Comparison of ENCODE assay signal across 8 mouse cellular contexts in the genomic region with DNA sequence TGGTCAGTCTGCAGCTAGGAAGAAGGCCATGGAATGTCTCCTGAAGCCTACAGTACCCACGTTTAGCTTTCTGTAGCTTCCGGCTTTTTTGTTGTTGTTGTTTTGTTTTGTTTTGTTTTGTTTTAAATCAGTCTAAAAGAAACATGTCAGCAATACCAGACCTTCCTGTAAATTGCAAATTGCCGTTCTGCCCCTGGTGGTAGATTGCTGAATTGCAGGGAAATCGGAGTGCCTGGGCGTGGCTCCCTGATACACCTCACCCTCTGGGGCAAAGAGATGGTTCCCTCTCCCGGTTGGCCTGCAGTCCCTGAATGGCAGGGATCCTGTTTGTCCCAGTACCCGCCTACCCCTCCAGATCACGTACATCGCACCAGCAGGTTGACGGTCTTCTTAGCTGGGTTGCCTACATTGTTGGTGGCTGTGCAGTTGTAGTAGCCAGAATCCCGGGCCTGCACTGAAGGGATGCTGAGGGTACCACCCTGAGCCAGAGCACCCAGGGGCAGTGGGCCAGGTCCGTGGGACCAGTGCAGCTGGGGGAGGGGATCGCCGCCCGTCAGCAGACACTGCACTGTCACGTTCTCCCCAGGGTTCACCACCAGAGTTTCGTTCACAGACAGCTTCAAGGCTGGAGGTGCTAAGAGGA.
DNase-seq lines count a peak whose midpoint lies in the region.

No protein-coding gene starts in this region.

- DNase-seq in B cell, adult 2 months = peak; percentile 83 to 85
- peak; percentile 61 for DNase-seq in MEL-GATA-1-ER (ENCODE audit: extremely low read depth, low read depth)
- DNase-seq in cerebellum, postnatal 10 days = peak; percentile 90 to 96
- DNase-seq in gastrocnemius, postnatal 36 days = peak; percentile 50 to 52
- DNase-seq in kidney, postnatal 4 days = peak; percentile 80 to 81
- peak; percentile 49 to 52 for DNase-seq in lung, adult 18-20 months
- DNase-seq in retina, adult 2 months (ENCODE audit: low read depth, low spot score) = peak; percentile 37
- DNase-seq in thymus, postnatal 25 days = peak; percentile 73

- intact Hi-C loops in gastrocnemius, postnatal 36 days (cut with DNase I) = no loop called here

Comparison
In these comparisons a context has a peak if more than half of its experiments do, and no peak if none do; other contexts are left out.
1. Peak in every context shown above with its lines: DNase-seq.
2. DNase-seq: peak in every context shown above with its lines; median percentile 93 in cerebellum, postnatal 10 days; 84 in B cell, adult 2 months; 80 in kidney, postnatal 4 days; 73 in thymus, postnatal 25 days; 61 in MEL-GATA-1-ER; 51 in gastrocnemius, postnatal 36 days; 50 in lung, adult 18-20 months; 37 in retina, adult 2 months.